Mouse (Mus musculus) mouse trophoblast stem cell (cell line): ENCODE measurements around the gene Dvl1.

Source experiments
- in situ Hi-C, 2 experiments: fragments of 300-500 bp; cut with MseI, MboI; formaldehyde crosslinking; loops; 2 replicates in 1 of 2; 3 replicates in 1 of 2; pipeline ENCODE4 v1.15.1; 2025

Dvl1 gene

DNA sequence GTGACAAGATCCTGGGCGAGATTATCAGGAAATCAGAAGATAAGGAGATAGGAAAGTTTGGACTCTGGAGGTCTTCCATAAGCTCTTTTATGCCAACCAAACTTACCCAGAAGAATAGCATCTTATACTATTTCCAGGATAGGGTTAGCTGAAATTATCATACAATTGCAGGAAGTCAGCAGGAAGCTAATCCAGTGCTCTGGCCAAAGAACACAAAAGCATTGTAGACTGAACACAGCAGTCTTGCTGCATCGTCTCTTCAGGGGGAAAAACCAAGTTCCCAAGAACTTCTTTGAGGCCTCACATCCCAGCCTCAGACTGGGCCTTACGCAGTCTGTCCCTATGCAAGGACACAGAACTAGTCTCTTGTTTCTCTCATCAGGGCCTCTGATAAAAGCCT lies 36.4 kb downstream of the Dvl1 start:
- in situ Hi-C loops: no loop called here

DNA sequence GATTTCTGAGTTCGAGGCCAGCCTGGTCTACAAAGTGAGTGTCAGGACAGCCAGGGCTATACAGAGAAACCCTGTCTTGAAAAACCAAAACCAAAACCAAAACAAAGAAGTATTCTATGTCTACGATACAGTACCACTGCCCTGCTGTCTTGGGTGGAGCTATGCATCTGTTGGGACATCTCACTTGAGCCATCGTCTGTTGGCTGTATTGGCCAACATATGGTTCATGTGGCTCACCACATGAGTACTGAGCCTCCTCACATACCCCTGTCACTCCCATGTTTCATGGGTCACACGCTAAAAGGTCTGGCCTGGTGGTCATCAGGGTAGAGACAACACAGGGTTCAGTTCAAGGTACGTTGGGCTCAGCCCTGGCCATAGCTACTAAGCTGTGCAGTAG lies 39.1 kb downstream of the Dvl1 start:
- in situ Hi-C loops: no loop called here

DNA sequence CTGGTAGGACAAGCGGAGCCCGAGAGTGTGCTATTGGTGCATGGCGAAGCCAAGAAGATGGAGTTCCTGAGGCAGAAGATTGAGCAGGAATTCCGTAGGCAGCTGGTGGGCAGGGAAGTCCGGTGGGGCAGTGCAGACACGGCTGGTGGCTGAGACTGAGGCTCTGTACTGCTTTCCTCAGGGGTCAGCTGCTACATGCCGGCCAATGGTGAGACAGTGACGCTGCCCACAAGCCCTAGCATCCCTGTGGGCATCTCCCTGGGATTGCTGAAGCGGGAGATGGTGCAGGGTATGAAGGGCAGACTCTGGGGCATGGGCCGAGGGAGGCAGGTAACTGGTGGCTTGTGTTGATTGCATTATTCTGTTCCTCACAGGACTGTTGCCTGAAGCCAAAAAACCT lies 40.5 kb downstream of the Dvl1 start:
- in situ Hi-C loops: no loop called here

DNA sequence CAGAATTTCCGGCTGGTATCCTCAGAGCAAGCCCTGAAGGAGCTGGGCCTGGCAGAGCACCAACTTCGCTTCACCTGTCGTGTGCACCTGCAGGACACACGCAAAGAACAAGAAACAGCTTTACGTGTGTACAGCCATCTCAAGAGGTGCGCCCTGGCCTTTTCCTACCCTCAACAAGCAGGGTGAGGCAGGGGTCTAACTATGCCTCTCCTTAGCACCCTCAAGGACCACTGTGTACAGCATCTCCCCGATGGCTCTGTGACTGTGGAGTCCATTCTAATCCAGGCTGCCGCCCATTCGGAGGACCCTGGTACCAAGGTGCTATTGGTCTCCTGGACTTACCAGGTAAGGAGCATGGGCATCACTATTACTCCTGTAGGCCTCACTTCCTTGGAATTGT lies 41.0 kb downstream of the Dvl1 start:
- in situ Hi-C loops: no loop called here

DNA sequence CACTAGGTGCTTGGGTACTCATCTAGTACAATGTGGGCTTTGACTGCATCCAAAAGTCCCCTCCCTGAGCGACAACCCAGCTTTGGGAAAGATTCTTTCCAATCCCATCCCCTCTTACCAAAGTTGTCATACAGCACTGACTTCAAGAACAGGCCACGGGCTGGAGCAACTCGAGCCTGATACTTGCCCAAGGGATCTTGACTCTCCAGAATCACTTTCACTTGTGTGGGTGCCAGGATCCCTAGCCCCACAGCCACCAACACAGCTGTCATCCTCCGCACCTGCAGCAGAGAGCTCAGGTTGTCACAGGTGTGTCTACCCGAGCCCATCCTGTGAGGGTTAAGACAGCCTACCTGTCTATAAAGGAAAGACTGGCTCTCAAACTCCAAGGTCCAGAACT lies 42.1 kb downstream of the Dvl1 start:
- in situ Hi-C loops: no loop called here

DNA sequence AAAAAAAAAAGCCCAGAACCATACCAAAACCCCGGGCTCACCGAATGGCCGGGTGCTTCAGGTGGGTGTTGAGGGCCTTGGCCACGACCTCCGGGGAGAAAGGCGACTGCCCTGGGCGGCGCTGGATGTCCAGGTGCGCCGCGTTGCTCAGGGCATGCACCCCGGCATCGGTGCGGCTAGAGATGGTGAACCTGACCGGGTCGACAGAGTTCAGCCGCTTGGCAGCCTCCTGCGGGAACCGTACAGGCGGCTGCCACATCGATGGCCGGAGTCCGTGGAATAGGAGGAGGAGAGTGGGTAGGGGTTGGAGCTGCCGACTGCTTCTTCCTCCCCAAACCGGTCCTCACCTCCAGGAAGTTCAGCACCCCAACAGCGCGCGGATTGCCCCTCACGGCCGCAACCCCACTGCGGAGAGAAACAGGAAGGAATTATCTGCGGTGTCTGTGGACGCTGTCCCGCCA lies 43.8 kb downstream of the Dvl1 start:
- in situ Hi-C loops: no loop called here

DNA sequence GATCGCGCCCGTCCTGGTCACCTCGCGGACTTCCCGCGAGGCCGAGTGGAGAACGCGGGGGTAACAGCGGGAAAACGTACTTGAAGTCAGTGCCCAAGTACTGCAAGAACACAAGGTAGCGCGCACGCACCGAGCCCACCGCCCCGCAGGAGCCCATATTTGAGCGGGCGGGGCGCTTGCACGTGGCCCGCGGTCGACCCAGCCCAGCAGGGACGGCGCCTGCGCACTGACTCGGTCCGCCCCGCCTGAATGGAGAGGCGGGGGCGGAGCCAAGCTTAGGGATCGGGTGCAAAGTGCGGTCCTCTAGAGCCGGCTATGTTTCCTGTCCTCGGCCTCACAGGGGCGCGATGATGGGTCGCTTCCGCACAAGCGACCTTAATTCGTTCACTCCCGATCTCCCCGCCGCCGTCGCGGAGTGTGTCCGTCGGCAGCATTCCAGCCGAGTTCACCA lies 44.4 kb downstream of the Dvl1 start, which contains the start of the genes Pusl1 and Acap3:
TSS of gene Pusl1 (minus strand) at position 231 of the 451 bp plus-strand sequence.
TSS of gene Acap3 (plus strand) at position 272 of the 451 bp plus-strand sequence.
- in situ Hi-C loops: no loop called here

DNA sequence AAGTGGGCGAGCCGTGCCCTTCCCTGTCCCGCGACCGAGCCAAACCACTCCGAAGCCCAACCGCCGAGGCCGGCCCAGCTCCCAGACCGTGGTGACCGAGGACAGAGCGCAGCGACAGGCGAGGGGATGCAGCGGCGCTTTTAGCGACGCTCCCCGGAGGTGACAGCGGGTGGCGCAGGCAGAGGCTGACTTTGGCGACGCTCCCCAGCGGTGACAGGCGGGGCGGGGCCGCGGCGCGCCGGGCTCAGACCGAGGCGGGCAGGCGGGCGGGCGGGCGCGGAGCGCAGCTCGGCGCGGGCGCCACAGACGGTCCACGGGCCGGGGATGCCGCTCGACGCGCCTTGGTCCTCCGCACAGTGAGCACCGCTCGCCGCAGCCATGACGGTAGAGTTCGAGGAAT lies 44.8 kb downstream of the Dvl1 start:
- in situ Hi-C loops: no loop called here

DNA sequence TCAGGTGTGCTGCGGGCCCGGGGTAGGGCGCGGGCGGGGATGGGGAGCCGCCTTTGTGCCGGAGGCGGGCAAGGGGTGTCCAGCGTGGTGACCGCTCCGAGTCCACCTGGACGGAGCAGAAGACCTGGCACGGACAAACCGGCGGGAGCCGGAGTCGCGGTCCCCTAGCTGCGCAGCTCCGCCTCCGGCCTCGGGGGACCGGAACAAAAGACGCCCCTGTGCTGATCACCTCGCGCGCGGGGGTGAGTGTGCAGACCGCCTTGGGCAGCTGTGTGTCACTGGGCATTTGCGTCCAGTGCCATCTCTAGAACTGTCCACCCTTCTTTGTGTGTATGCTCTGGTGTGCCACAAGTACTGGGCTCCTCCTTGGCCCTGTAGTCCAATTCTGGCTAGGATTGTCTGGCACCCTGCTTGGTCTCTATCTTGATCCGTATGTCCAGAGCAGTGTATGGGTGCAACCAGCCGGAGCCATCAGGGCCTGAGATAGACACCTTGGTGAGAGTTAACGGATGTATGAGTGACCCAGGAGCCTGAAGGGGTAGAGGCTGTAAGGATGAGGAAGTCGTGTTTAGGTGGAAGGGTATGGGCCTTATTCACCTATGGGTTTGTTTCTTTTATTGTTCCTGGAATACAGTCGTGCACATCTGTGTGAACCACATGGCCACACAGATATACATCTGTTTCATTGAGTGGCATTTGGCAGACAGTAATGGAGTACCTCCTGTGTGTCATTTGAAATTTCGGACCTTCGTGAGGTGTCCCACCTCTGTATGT lies 45.4 kb downstream of the Dvl1 start:
- in situ Hi-C loops: no loop called here

DNA sequence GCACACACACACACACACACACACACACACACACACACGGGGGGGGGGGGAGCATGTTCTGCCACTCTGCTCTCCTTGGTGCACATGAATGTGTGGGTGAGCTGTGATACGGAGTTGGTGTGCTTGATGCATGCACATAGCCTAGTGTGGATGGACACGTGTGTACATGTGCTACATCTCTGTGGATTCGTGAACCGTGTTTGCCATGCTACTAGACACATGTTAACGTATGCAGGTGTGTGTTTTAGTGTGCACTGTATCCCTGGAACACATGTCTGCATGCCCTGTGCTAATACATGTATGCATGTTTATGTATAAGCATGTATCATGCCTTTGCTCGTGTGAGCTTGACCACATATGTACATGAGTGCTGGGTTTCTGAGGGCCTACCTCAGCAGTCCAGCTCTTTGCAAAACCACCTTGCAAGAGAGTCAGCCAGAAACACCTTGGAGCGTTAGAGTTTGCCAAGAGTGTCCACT lies 46.0 kb downstream of the Dvl1 start:
- in situ Hi-C loops: no loop called here

DNA sequence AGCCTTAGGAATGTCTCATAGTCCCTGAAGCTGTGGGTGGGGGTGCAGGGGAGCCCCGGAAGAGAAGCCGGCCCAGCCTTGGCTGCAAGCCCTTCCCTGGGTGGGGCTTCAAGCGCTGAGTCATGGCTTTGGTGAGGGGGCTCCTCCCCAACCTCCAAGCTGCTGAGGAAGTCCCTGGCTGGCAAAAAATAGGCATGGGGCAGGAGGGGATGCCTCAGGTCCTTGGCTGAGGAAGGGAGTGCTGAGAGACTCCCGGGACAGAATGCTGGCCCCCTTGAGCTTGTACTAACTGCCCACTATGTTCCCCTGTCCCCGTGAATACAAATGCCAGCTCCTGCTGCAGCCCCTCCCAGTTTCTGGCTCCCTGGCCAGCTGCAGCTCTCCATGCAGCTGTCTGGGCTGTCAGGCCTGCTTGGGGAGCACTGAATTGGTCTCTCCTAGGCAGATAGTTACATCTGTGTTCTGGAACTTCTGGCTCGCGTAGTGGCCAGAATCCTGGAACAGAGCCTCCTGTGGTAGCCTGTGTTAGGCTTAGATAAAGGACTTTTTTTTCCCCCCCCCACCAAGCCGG lies 47.2 kb downstream of the Dvl1 start:
- in situ Hi-C loops: no loop called here

DNA sequence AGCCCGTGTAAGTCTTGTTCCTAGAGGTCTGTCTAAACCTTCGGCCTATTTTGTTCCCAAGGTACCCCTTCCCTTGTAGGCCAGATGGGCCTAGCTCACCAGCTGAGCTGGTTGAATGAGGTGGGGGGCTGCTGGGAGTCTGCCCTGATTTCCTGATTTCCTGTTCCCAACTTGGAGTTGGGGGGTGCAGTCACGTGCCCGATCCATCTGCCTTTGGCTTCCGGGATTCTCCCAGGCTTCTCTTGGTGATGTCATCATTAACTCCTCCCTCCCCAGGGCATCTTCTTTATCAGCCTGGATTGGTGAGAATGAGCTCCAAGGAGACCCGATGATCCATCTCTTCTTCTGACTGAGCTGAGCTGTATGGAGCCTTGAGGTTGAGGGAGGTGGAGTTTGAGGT lies 48.0 kb downstream of the Dvl1 start:
- in situ Hi-C loops: no loop called here

DNA sequence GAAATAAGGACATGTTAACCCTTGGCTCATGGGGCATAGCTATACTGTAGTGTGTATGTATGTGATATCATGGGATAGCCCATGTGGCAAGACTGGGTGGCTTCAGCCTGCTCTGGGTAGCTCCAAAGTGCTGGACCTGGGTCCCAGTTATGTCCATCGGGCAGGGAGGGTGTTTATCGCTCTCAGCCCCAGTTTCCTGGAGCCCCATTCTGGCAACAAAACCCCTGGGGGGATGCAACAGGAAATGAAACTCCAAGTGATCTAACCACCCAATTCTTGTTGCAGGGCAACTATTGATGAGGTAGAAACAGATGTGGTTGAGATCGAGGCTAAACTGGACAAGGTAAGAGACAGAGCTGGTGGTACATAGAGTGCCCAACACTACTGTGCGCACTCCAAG lies 48.6 kb downstream of the Dvl1 start:
- in situ Hi-C loops: no loop called here

DNA sequence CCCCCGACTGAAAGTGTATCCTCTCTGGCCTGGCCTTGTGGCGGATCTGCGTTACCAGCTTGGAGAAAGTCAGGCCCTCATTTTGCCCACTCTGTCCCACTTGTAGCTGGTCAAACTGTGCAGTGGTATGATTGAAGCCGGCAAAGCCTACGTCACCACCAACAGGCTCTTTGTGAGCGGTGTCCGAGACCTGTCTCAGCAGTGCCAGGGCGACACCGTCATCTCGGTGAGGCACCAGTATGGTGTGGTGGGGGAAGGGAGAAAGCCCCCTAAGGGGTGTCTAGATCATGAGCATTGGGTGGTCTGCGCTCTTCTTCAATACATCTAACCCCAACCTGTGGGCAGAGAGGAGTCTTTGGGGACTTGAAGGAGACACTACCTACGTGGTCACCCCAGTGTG lies 49.3 kb downstream of the Dvl1 start:
- in situ Hi-C loops: no loop called here

DNA sequence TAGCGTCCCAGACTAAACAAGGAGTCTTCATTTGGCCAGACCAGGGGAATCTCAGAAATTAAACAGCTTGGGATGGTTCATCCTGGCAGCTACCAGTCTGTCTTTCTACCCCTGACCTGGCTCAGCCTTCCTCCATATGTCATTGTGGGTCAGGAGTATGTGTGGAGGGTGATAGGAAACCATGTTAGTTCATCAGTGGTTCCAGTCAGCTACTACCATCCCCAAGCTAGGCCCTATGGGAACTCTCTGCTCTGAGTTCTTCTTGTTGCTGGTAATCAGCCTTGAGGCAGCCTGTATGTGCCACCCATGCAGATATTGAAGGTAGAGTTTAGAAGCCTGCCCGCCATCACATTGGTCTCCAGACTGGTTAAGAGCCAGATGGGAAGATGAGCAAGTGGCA lies 51.1 kb downstream of the Dvl1 start:
- in situ Hi-C loops: no loop called here

DNA sequence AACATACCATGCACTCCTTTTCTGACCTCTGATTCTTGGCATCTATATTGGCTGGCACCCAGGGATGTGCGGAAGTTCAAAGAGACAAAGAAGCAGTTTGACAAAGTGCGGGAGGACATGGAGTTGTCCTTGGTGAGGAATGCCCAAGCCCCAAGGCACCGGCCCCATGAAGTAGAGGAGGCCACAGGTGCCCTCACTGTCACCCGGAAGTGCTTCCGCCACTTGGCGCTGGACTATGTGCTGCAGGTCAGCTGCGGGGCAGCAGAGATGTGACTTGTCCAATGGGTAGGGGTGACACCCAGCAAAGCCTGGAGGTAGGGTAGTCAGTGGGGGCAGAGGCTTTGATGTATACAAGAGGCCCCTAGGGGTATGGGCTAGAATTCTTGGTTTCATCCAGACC lies 52.2 kb downstream of the Dvl1 start:
- in situ Hi-C loops: no loop called here

DNA sequence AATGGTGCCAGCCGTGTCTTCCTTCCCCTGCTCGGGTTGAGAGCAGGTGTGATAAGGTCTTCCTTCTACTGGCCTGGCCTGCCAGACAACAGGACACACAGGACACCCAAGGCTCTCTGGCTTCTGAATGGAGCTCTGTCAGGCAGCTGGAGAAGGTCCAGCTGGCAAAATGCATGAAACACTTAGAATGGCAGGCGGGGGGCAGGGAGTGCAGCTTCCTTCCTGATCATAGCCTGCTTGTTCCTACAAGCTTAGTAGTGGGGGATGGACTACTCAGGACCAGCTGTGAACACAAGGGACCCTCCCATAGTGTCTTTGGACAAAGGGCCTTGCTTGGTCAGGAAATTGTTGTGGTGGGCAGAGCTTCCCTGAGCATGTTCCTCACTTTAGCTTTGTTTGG lies 54.0 kb downstream of the Dvl1 start:
- in situ Hi-C loops: no loop called here

DNA sequence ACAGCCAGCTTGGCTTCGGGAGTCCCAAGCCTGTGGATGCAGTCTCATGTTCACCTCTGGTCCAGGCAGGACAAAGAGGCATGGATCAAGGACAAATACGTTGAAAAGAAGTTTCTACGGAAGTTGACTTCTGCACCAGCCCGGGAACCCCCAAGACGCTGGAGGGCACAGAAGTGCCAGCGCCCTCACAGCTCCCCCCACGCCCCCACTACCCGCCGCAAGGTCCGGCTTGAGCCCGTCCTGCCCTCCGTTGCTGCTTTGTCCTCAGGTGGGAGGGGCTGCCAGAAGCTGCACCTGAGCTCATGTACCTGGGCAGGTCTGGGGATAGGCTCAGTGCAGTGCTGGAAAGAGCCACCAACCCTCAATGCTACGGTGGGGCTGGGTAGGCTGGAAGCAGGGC lies 56.0 kb downstream of the Dvl1 start:
- in situ Hi-C loops: no loop called here

DNA sequence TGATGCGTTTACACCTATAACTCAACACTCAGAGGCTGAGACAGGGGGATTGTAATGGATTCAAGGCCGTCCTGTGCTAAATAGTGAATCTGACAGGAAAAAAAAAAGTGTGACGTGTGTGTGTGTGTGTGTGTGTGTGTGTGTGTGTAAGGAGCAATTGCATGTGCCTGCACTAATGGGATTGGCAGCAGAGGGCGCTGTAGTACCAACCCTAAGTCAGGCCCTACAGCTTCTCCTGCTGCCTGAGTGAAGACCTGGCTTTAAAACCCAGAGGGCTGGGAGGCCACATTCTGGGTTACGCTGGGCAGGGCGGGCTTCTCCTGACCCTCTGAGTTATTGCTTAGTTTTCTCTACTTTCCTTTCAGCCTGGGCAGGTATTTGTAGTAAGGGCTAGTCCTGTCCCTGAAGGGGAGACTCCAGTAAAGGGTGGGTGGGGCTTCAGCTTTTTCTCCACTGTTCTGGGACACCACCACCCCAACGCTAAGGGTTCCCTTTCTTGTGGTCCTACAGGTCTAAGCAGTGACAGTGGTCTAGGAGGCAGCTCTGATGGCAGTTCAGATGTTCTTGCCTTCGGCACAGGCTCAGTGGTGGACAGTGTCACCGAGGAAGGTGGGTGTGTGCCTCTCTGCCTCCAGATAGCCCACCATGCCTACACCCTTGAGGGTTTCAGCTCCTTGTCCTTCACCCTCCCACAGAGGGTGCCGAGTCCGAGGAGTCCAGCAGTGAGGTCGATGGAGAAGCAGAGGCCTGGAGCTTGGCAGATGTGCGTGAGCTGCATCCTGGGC lies 57.3 kb downstream of the Dvl1 start:
- in situ Hi-C loops: loop anchor here in 1 of 2 experiments (5.0 kb wide), 1 partner anchor 38 kb away; the partner anchor contains the start of gene Ube2j2

DNA sequence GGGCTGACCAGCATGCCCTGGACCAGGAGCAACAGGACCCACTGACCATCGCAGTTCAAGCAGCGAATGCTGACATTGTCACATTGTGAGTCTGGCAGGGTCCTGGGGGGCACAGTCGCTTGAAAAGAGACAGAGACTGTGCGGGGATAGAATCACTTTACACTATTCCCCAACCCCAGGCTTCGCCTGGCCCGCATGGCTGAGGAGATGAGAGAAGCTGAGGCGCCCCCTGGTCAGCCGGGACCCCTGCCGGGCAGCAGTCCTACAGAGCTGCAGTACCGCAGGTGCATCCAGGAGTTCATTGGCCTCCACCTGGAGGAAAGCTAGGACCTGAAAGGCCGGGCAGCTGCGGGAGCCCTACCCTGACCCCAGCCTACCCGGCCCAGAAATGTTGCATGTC lies 58.4 kb downstream of the Dvl1 start:
- in situ Hi-C loops: loop anchor here in 1 of 2 experiments (5.0 kb wide), 1 partner anchor 37 kb away; the partner anchor contains the start of gene Ube2j2

DNA sequence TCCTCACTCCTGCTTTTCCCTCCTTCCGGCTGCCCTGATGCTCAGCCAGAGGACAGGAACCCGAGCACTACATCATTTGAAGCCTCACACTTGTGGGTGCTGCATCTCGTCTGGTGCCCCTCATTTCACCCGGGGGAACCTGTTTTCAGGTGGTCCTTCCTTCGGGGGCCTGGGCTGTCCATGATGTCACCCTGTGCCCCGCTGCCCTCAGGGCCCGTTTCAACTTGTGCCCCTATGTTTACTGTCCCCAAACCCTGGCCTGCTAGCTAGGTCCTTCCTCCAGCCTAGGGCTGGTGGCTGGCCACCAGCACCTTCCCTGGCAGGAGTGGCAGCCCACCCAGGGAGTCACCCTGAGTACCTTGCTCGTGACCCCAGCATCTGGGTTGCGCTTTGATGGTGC lies 58.9 kb downstream of the Dvl1 start:
- in situ Hi-C loops: loop anchor here in 1 of 2 experiments (5.0 kb wide), 1 partner anchor 36 kb away; the partner anchor contains the start of gene Ube2j2

DNA sequence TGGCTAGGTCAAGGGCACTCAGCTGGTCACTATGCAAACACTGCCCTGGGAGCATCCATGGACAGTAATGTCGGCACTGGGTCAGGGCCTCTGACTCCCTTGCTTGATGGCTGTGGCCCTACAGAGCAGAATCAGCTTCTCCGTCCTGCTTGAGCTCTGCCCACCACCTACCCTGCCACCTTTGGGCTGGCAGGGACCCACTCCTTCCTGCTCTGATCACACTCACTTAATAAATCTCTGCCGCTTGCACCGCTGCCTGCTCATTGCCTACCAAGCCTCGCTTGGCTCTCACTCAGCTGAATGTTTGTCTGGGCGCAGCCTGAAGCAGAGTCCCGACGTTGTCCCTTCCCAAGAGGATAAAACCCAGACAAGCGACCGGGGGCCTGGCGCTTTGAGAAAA lies 59.8 kb downstream of the Dvl1 start:
- in situ Hi-C loops: loop anchor here in 1 of 2 experiments (5.0 kb wide), 1 partner anchor 35 kb away; the partner anchor contains the start of gene Ube2j2
